Mouse (Mus musculus): ENCODE data around the gene Tas1r3.

DNA sequence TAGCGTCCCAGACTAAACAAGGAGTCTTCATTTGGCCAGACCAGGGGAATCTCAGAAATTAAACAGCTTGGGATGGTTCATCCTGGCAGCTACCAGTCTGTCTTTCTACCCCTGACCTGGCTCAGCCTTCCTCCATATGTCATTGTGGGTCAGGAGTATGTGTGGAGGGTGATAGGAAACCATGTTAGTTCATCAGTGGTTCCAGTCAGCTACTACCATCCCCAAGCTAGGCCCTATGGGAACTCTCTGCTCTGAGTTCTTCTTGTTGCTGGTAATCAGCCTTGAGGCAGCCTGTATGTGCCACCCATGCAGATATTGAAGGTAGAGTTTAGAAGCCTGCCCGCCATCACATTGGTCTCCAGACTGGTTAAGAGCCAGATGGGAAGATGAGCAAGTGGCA lies 35.2 kb upstream of the Tas1r3 start:
- TF ChIP-seq CTCF (IDR thresholded peaks at IDR 0.05; ENCODE audit: low read depth, low read length) (no peak), POLR2A (IDR thresholded peaks at IDR 0.05; ENCODE audit: insufficient read depth, low read length) (no peak)
